Mouse (Mus musculus) heart, embryonic 13.5 days (tissue): ENCODE measurements around the gene Auts2. TPM values are rescaled to one million over a fixed set of nuclear protein-coding genes. Genes with fewer than 3 reads are reported as not detected.

Experiments used
- ATAC-seq: fragments of 200-750 bp; cut with Nextera tagmentation; 2 replicates; pipeline ENCODE4 v1.8.0; 2017; ENCODE audit warnings: moderate TSS enrichment; ENCODE audit not compliant: insufficient number of reproducible peaks, low FRiP score, low TSS enrichment; ENCODE audit errors: extremely low read depth
- H3K27ac ChIP-seq: fragments of 300-500 bp; sonication (generic); replicated peaks from 2 replicates; pipeline ENCODE4 v1.5.1; 2015; ENCODE audit warnings: moderate library complexity, mild to moderate bottlenecking, inconsistent platforms
- H3K27me3 ChIP-seq: fragments of 300-500 bp; sonication (generic); replicated peaks from 2 replicates; pipeline ENCODE4 v1.6.1; 2015; ENCODE audit warnings: mild to moderate bottlenecking, inconsistent platforms
- H3K36me3 ChIP-seq: fragments of 300-500 bp; sonication (generic); 2 replicates; pipeline ENCODE4 v1.6.1; 2015; ENCODE audit warnings: mild to moderate bottlenecking, inconsistent platforms
- H3K4me1 ChIP-seq: fragments of 300-500 bp; sonication (generic); 2 replicates; pipeline ENCODE4 v1.6.1; 2015; ENCODE audit warnings: inconsistent platforms
- H3K4me2 ChIP-seq: fragments of 300-500 bp; sonication (generic); 2 replicates; pipeline ENCODE4 v1.6.1; 2015; ENCODE audit warnings: inconsistent platforms, mild to moderate bottlenecking, moderate library complexity
- H3K4me3 ChIP-seq: fragments of 300-500 bp; sonication (generic); 2 replicates; pipeline ENCODE4 v1.5.1; 2015; ENCODE audit warnings: moderate library complexity, mild to moderate bottlenecking, inconsistent platforms
- H3K9ac ChIP-seq: fragments of 300-500 bp; sonication (generic); 2 replicates; pipeline ENCODE4 v1.6.1; 2015; ENCODE audit warnings: inconsistent platforms, mild to moderate bottlenecking, moderate library complexity
- H3K9me3 ChIP-seq: fragments of 300-500 bp; sonication (generic); 2 replicates; pipeline ENCODE4 v1.6.1; 2016; ENCODE audit warnings: inconsistent platforms
- WGBS: fragments of 180-500 bp; shearing (Covaris S2); methylation state at CpG from one replicate; pipeline ENCODE4 v1.1.7; 2015; ENCODE audit warnings: mixed read lengths; 5-methylcytosine and 5-hydroxymethylcytosine counted together
- polyA plus RNA-seq: library from polyadenylated mRNA; unstranded; fragments of >200 nt; fragmentation: Nextera tagmentation; extraction: Ambion mirVana; gene quantifications from 2 replicates; pipeline ENCODE4 v1.2.1, GENCODE M21; 2015

The Auts2 gene
- polyA plus RNA-seq, 1 experiment from 2014 or later: 13.8 TPM

- H3K27ac ChIP-seq: no peak overlapping the region
- no peak overlapping the region for H3K4me3 ChIP-seq
- peaks cover 5% of the 10 kb centered on the region for H3K4me1 ChIP-seq
- H3K4me2 ChIP-seq: no peak overlapping the region
- no peaks in the 10 kb centered on the region for H3K36me3 ChIP-seq
- no peaks in the 10 kb centered on the region for H3K9me3 ChIP-seq
- H3K9ac ChIP-seq: no peak overlapping the region
- WGBS: 81% methylated on average over 2 of the region's 2 CpGs
- no peaks in the 10 kb centered on the region for H3K27me3 ChIP-seq
- ATAC-seq: no peak
Observed at GRCm38 (mm10) chr5:131971901-131972300, 571.2 kb downstream of the Auts2 start.

GRCm38 (mm10) chr5:131965499-131965898 is 577.6 kb downstream of the Auts2 start:
- WGBS: 88% methylated on average over 6 of the region's 6 CpGs
- Histone ChIP-seq H3K4me3 (no peak overlapping the region), H3K9me3 (0 out of 2 replicates have a peak, but pooled peaks cover 6% of the 10 kb centered on the region), H3K4me1 (peaks cover 5% of the 10 kb centered on the region), H3K9ac (no peak overlapping the region), H3K27ac (no peak overlapping the region), H3K27me3 (no peaks in the 10 kb centered on the region), H3K4me2 (no peak overlapping the region), H3K36me3 (peaks cover 5% of the 10 kb centered on the region; the same call in 1 of the 2 replicates)
- no peak for ATAC-seq

DNA sequence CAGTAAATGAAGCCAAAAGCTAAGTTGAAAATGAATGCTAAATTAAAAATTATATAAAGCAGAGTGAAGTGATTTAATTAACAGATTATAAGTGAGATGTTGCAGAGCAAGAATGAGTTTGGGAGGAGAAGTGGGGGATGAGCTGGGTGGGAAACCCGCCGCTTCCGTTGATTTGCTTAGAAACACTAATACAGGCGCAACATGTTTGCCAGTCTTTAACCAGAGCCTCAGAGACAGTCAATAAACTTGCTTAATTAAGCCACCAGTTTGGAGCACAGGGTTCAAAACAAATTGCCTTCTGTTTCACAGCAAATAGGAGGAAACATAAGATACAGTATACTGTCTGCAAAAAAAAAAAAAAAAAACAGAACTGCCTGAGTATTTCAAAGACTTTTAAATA is 579.6 kb downstream of the Auts2 start:
- Histone ChIP-seq H3K4me1 (peaks cover 5% of the 10 kb centered on the region), H3K27ac (no peak overlapping the region), H3K36me3 (peaks cover 5% of the 10 kb centered on the region; the same call in 1 of the 2 replicates), H3K4me3 (no peak overlapping the region), H3K27me3 (no peaks in the 10 kb centered on the region), H3K9ac (no peak overlapping the region), H3K4me2 (no peak overlapping the region), H3K9me3 (0 out of 2 replicates have a peak, but pooled peaks cover 6% of the 10 kb centered on the region)
- 97% methylated on average over 4 of the region's 4 CpGs for WGBS
- no peak for ATAC-seq

DNA sequence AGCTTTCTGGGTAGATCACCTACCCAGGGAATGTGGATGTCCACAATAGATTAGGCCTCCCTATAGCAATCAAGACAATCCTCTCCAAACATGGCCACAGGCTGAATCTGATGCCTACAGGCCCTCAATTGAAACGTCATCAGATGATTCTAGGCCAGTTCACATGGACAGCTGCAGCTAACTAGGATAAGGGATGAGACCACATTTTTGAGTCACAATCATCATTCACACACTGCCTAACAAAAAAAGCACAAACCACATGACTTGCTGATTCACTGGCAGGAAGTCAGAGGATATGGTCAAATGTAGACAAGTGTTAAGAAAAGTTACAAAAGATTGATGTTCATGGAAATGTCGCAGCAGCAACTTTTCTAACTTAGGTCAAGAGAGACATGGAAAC is 581.3 kb downstream of the Auts2 start:
- Histone ChIP-seq H3K27ac (no peak overlapping the region), H3K36me3 (peaks cover 5% of the 10 kb centered on the region; the same call in 1 of the 2 replicates), H3K27me3 (no peaks in the 10 kb centered on the region), H3K4me1 (no peaks in the 10 kb centered on the region), H3K4me2 (no peak overlapping the region), H3K9me3 (0 out of 2 replicates have a peak, but pooled peaks cover 6% of the 10 kb centered on the region), H3K4me3 (no peak overlapping the region), H3K9ac (no peak overlapping the region)
- ATAC-seq: no peak
- 65% methylated on average over 2 of the region's 2 CpGs for WGBS

DNA sequence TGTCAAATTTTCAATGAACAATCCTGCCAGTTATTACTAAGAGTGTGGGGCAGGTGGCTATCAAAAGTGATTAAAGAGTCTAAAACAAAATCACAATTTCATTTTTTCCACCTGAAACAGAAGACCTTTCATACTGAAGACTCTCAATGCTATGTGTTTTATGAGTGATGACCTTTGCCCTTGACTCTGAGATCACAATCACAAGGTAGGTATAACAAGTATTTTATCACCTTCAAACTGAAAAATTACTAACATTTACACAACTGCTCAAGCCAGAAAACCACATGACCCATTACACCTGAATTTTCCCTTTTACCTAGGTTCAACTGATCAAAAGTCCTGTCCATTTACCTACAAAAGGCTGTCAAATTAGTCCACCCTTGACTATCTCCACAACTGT is 582.7 kb downstream of the Auts2 start:
- ATAC-seq: no peak
- H3K9ac ChIP-seq: no peak overlapping the region

DNA sequence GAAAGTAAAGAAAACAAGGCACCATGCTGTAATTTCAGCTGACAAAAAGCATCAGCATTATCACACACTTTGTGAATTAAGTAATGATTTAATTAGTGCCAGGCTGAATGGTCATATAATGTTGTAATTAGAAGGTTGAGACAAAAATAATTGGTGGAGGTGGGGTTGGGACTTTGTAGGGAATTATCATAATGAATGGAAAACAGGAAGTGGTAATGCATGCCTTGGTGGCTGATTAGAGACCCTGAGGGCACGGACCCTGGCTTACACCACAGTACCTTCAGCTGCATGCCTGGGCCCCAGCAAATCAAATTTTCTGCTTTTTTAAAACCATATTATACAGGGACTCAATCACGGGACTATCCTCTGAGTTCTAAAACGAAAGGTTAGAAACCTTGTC is 586.1 kb downstream of the Auts2 start:
- no peak overlapping the region for H3K27ac ChIP-seq
- WGBS: 73% methylated on average over 3 of the region's 3 CpGs
- no peaks in the 10 kb centered on the region for H3K27me3 ChIP-seq
- no peak overlapping the region for H3K4me3 ChIP-seq
- H3K4me1 ChIP-seq: peaks cover 4% of the 10 kb centered on the region
- no peak overlapping the region for H3K4me2 ChIP-seq
- H3K9ac ChIP-seq: no peak overlapping the region
- no peaks in the 10 kb centered on the region for H3K36me3 ChIP-seq
- no peak for ATAC-seq
- no peaks in the 10 kb centered on the region for H3K9me3 ChIP-seq

More for the DNA sequence above, 582.7 kb downstream of the Auts2 start:
- Histone ChIP-seq H3K36me3 (peaks cover 5% of the 10 kb centered on the region; the same call in 1 of the 2 replicates), H3K27me3 (no peaks in the 10 kb centered on the region), H3K27ac (no peak overlapping the region), H3K4me3 (no peak overlapping the region), H3K9me3 (0 out of 2 replicates have a peak, but pooled peaks cover 6% of the 10 kb centered on the region), H3K4me1 (peaks cover 4% of the 10 kb centered on the region), H3K4me2 (no peak overlapping the region)

DNA sequence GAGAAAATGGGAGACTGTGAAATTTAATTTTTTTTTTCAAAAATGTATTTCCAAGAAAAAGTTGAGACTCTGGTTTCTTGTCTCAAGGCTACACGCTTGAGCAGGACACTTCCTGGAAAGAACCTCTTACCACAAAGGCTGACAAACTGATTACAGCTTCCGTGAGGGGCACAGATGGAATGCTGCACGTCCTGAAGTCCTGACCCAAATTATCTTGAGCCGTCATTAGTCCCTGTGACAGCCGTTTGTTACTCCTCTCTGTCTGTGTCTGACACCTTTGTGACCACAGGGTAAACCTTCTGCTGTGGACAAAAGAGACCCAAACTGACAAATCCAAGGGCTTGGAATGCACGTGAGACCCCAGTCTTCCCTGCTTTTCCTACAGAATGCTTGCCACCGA is 587.1 kb downstream of the Auts2 start:
- Histone ChIP-seq H3K4me1 (peaks cover 4% of the 10 kb centered on the region), H3K4me2 (no peak overlapping the region), H3K36me3 (no peaks in the 10 kb centered on the region), H3K27ac (no peak overlapping the region), H3K9ac (no peak overlapping the region), H3K4me3 (no peak overlapping the region), H3K27me3 (no peaks in the 10 kb centered on the region), H3K9me3 (no peaks in the 10 kb centered on the region)
- ATAC-seq: no peak
- WGBS: 25% methylated on average over 7 of the region's 7 CpGs

DNA sequence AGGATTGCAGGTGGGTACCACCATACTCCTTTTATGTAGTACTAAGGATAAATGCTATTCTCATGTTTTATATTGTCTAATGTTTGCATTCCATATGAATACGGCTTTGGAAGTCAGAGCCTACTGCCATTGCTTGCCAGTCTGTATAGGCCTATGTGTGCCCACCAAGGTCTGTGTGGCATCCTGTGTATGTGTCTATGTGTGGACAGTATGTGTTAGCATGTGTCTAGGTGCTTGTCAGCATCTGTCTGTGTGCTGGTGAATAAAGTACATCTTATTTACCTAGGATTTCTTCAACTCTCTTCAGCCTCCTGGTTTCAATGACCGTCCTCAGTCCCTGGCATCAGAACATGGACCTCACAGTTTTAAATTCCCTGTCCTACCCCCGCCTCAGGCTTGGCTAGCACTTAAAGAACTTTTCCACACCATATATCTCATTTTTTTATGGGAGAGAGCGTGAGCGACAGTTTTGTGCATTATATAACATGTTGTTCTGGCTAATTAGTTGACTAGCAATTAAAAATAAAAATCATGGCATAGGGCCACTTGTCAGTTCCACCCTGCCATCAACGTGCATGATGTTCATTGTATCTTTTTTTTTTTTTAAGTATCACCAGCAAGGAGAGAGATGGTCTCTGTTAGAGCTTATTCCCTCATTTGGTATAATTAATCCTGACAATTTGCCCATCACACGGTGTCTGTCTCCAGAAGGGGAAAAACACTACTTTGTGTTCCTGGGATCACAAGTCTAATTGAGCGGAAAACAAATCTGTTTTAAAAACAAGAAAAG is 587.7 kb downstream of the Auts2 start:
- H3K9me3 ChIP-seq: no peaks in the 10 kb centered on the region
- ATAC-seq: no peak
- H3K36me3 ChIP-seq: no peaks in the 10 kb centered on the region
- 80% methylated on average over 8 of the region's 8 CpGs for WGBS
- no peak overlapping the region for H3K4me2 ChIP-seq
- no peak overlapping the region for H3K4me3 ChIP-seq
- H3K9ac ChIP-seq: no peak overlapping the region
- H3K4me1 ChIP-seq: peaks cover 4% of the 10 kb centered on the region
- H3K27ac ChIP-seq: no peak overlapping the region
- no peaks in the 10 kb centered on the region for H3K27me3 ChIP-seq

DNA sequence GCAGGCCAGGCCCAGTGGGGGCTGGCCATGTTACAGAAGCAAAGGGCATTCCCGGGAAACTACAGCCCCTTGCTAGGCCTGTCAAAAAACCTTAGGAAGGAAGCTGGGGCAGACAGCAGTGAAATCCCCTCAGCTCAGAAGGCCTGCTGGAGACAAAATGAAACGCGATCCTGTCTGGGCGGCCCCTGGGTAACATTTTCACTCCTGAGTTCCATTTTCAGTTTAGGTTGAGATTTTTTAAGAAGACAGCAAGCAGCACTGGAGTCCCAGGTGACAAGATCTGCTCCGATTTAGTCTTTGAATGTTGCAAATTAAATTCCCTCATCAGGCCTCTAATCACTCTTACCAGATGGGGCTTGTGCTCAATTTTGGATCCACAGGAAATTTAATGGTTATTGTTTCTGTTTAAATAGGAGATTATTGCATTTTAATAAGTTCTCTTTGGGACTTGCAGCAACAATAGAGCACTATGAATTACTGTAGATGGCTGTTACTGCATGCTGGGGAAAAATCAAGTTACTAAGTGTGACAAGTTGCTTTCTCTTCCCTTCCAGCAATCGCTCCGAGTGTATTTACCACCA is 594.5 kb downstream of the Auts2 start:
- Histone ChIP-seq H3K27me3 (no peaks in the 10 kb centered on the region), H3K4me3 (no peak overlapping the region), H3K9ac (no peak overlapping the region), H3K36me3 (no peaks in the 10 kb centered on the region), H3K27ac (no peak overlapping the region), H3K9me3 (no peaks in the 10 kb centered on the region), H3K4me2 (no peak overlapping the region), H3K4me1 (0 out of 2 replicates have a peak, but pooled peaks cover 4% of the 10 kb centered on the region)
- WGBS: 48% methylated on average over 7 of the region's 7 CpGs
- no peak for ATAC-seq

DNA sequence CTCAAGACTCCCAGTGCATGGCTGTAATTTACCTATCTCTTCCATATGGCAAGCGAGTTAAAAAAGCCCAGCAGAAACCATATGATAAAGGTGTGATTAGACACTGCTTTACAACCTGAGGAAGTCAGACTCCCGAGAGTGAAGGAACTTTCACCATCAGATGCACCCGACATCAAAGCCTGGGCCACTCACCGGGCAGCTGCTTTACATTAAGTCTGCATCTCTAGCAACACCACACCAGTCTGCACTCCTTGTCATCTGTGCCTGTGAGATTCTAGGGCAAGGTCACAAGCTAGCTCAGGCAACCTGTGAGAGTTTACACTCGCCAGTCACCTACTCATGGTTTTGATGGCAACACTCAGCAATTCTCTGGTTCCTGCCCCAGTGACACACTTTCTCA is 596.3 kb downstream of the Auts2 start:
- Histone ChIP-seq H3K9ac (no peak overlapping the region), H3K4me1 (0 out of 2 replicates have a peak, but pooled peaks cover 4% of the 10 kb centered on the region), H3K36me3 (no peaks in the 10 kb centered on the region), H3K4me2 (no peak overlapping the region), H3K9me3 (no peaks in the 10 kb centered on the region), H3K27ac (no peak overlapping the region), H3K4me3 (no peak overlapping the region), H3K27me3 (no peaks in the 10 kb centered on the region)
- ATAC-seq: no peak
- 66% methylated on average over 5 of the region's 5 CpGs for WGBS

DNA sequence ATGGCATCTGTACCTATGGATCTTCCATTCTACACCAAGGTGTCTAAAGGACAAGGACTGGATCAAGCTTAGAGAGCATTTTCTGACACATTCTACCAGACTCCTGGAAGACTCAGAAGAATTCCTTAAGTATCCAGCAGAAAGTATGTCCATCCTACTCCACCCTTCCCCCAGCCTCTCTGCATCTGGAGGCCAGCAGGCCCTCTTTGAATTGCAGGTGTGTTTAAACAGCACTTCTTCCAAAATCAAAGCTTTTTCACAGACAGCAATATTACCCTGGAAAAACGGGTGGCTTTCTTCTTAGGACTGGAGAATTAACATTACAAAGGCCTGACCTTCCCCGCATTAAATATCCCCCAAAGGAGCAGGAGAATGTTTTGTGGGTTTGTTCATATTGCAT is 598.4 kb downstream of the Auts2 start:
- Histone ChIP-seq H3K27me3 (no peaks in the 10 kb centered on the region), H3K4me3 (no peak overlapping the region), H3K4me2 (no peak overlapping the region), H3K36me3 (no peaks in the 10 kb centered on the region), H3K9ac (no peak overlapping the region), H3K4me1 (0 out of 2 replicates have a peak, but pooled peaks cover 4% of the 10 kb centered on the region), H3K27ac (no peak overlapping the region), H3K9me3 (no peaks in the 10 kb centered on the region)
- no peak for ATAC-seq
- WGBS: 62% methylated on average over 2 of the region's 2 CpGs

DNA sequence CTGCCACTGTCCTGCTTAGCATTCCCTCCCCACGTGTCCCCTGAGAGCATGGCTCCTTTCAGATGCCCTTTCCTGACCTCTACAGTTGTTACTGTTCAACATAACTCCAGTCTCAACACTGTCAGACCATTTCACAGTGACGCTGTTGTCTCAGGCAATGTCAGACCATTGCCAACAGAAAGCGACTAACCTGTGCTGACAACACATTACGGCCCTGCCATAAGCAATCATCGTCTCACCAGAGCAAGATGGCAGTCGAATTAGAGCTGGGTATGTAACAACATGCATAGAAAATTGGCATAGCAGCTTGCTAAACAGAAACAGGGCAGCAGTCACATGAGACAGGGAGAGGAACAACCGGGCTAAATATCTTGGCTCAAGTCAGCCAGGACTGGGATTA is 614.4 kb downstream of the Auts2 start:
- Histone ChIP-seq H3K9me3 (no peaks in the 10 kb centered on the region), H3K4me2 (no peak overlapping the region), H3K4me1 (peaks cover 28% of the 10 kb centered on the region), H3K27ac (no peak overlapping the region), H3K4me3 (no peak overlapping the region), H3K9ac (no peak overlapping the region), H3K36me3 (no peaks in the 10 kb centered on the region), H3K27me3 (no peaks in the 10 kb centered on the region)
- no peak for ATAC-seq
- 48% methylated on average over 7 of the region's 7 CpGs for WGBS
